Mouse (Mus musculus) testis, adult 2 months (tissue): ENCODE data around the gene Dnah17.

Experiments used
- CTCF ChIP-seq: fragments of 200-500 bp; IDR thresholded peaks from 2 replicates; pipeline ENCODE4 v1.5.1; 2012; ENCODE audit warnings: low read depth, mild to moderate bottlenecking, inconsistent platforms, low read length, moderate library complexity; ENCODE audit not compliant: control insufficient read depth, insufficient read depth, insufficient replicate concordance
- POLR2A ChIP-seq: fragments of 200-500 bp; IDR thresholded peaks from 2 replicates; pipeline ENCODE4 v1.6.1; 2012; ENCODE audit warnings: low read depth, mild to moderate bottlenecking, inconsistent platforms, low read length, moderate library complexity; ENCODE audit not compliant: control insufficient read depth

- TF ChIP-seq CTCF (no peak), POLR2A (no peak)
Observed at GRCm38 (mm10) chr11:117974327-117975125, 155.9 kb downstream of the Dnah17 start.
